Mouse (Mus musculus) frontal cortex, postnatal 14 days (tissue): ENCODE measurements around the gene 1700001P01Rik.
"Not testable (repeated sequence)": the region's sequence is repeated elsewhere in the genome, so short reads cannot be mapped to it uniquely, and the experiment has no call there.

Experiments
- DNase-seq, 2 experiments: peaks; one replicate each; pipeline ENCODE4 v3.0.0; 2022; ENCODE audit warnings: low spot score in 2 of 2

1700001P01Rik gene

GRCm38 (mm10) chr11:97793165-97793564 lies 17.4 kb upstream of the 1700001P01Rik start:
- no peak for DNase-seq

GRCm38 (mm10) chr11:97790778-97791438 lies 15.2 kb upstream of the 1700001P01Rik start:
- not testable (repeated sequence) for DNase-seq

GRCm38 (mm10) chr11:97789727-97790126 lies 14.0 kb upstream of the 1700001P01Rik start:
- DNase-seq, result no peak

- DNase-seq, result no peak
Observed at GRCm38 (mm10) chr11:97787961-97788360, 12.2 kb upstream of the 1700001P01Rik start.

- no peak for DNase-seq
Observed at GRCm38 (mm10) chr11:97782564-97782895, 6.8 kb upstream of the 1700001P01Rik start.

GRCm38 (mm10) chr11:97781832-97782563 lies 6.3 kb upstream of the 1700001P01Rik start, which contains the start of gene Rpl23:
Gene Rpl23, minus strand, starts transcription at chr11:97782437.
- peak; percentile 98 to 100 for DNase-seq

GRCm38 (mm10) chr11:97781478-97781831 lies 5.7 kb upstream of the 1700001P01Rik start:
- no peak for DNase-seq

GRCm38 (mm10) chr11:97779968-97780701 lies 4.4 kb upstream of the 1700001P01Rik start:
- no peak for DNase-seq

GRCm38 (mm10) chr11:97778918-97779317 lies 3.2 kb upstream of the 1700001P01Rik start:
- no peak for DNase-seq

GRCm38 (mm10) chr11:97777129-97777529 lies 1.4 kb upstream of the 1700001P01Rik start:
- no peak for DNase-seq

- no peak for DNase-seq
Observed at GRCm38 (mm10) chr11:97776497-97777128, 895 bp upstream of the 1700001P01Rik start.

- no peak for DNase-seq
Observed at GRCm38 (mm10) chr11:97775186-97775585, 532 bp downstream of the 1700001P01Rik start.

GRCm38 (mm10) chr11:97771410-97771809 lies 4.3 kb downstream of the 1700001P01Rik start:
- no peak for DNase-seq

- no peak for DNase-seq
Observed at GRCm38 (mm10) chr11:97769704-97770103, 6.0 kb downstream of the 1700001P01Rik start.

GRCm38 (mm10) chr11:97766154-97766881 lies 9.4 kb downstream of the 1700001P01Rik start, which contains the start of gene Cwc25:
Gene Cwc25, minus strand, starts transcription at chr11:97766556.
- DNase-seq, result peak; percentile 93

- DNase-seq, result no peak
Observed at GRCm38 (mm10) chr11:97761638-97762037, 14.1 kb downstream of the 1700001P01Rik start.

- no peak for DNase-seq
Observed at GRCm38 (mm10) chr11:97758942-97759341, 16.8 kb downstream of the 1700001P01Rik start.

GRCm38 (mm10) chr11:97758125-97758524 lies 17.6 kb downstream of the 1700001P01Rik start:
- DNase-seq, result no peak

- no peak for DNase-seq
Observed at GRCm38 (mm10) chr11:97753277-97753676, 22.4 kb downstream of the 1700001P01Rik start.

- no peak for DNase-seq
Observed at GRCm38 (mm10) chr11:97748496-97748895, 27.2 kb downstream of the 1700001P01Rik start.

- no peak for DNase-seq
Observed at GRCm38 (mm10) chr11:97747773-97748172, 27.9 kb downstream of the 1700001P01Rik start.
